Mouse (Mus musculus): Measurements from ENCODE around the gene Pgm2.

DNA sequence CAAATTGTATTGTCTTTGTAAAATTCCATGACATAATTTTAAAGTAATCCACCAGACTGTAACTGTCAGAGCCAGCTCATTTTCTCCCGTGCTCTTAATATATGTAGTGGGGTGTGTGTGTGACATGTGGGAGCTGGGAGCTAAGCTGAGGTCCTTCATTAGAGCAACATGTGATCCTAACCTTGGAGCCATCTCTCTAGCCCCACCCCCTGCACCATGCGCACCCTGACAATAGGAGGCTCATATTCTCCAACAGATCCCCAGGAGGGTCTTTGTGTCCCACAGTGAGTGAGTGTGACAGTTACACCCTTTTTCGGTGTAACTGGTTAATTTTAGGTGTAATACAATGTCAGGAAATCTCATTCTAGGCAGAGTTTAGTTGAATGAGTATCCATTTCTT lies 80.1 kb downstream of the Pgm2 start:
- TF ChIP-seq CTCF (IDR thresholded peaks at IDR 0.05; ENCODE audit: control insufficient read depth, insufficient read depth, insufficient replicate concordance, low read depth, low read length): no peak
- TF ChIP-seq POLR2A (IDR thresholded peaks at IDR 0.05; ENCODE audit: control insufficient read depth, low read depth, low read length): no peak
